Mouse (Mus musculus) kidney, adult 2 months (tissue): ENCODE data around the gene Fam107a. TPM values are rescaled to one million over a fixed set of nuclear protein-coding genes. Genes with fewer than 3 reads are reported as not detected.

Experiments used
- DNase-seq: peaks from one replicate; pipeline ENCODE4 v3.0.0; 2021
- H3K27ac ChIP-seq: fragments of 200-500 bp; 2 replicates; pipeline ENCODE4 v1.5.1; 2012; ENCODE audit warnings: low read depth, low read length, control low read depth, inconsistent platforms; ENCODE audit not compliant: insufficient read depth
- H3K27me3 ChIP-seq: fragments of 200-500 bp; replicated peaks from 2 replicates; pipeline ENCODE4 v1.6.1; 2012; ENCODE audit warnings: mild to moderate bottlenecking, moderate library complexity, low read length, inconsistent platforms; ENCODE audit not compliant: control insufficient read depth, insufficient read depth
- H3K36me3 ChIP-seq: fragments of 200-500 bp; 2 replicates; pipeline ENCODE4 v1.6.1; 2012; ENCODE audit warnings: mild to moderate bottlenecking, moderate library complexity, low read length, inconsistent platforms; ENCODE audit not compliant: control insufficient read depth, insufficient read depth
- H3K4me1 ChIP-seq: fragments of 200-500 bp; 2 replicates; pipeline ENCODE4 v1.6.1; 2011; ENCODE audit warnings: low read length; ENCODE audit not compliant: control insufficient read depth, insufficient read depth
- H3K4me3 ChIP-seq: fragments of 200-500 bp; 2 replicates; pipeline ENCODE4 v1.5.1; 2011; ENCODE audit warnings: mild to moderate bottlenecking, low read depth, low read length, control low read depth; ENCODE audit not compliant: insufficient read depth
- CTCF ChIP-seq: fragments of 200-500 bp; conservative IDR thresholded peaks from 2 replicates; pipeline ENCODE4 v1.5.1; 2011; ENCODE audit warnings: low read depth, mild to moderate bottlenecking, control low read depth, low read length, moderate library complexity, mixed read lengths; ENCODE audit not compliant: insufficient read depth, insufficient read length
- POLR2A ChIP-seq: fragments of 200-500 bp; IDR thresholded peaks from one replicate; pipeline ENCODE4 v1.6.1; 2011; ENCODE audit warnings: low read depth, low read length, control low read depth
- WGBS: fragments of 180-500 bp; shearing (Covaris S2); methylation state at CpG from one replicate; pipeline ENCODE4 v1.1.7; 2018; 5-methylcytosine and 5-hydroxymethylcytosine counted together
- polyA plus RNA-seq: library from polyadenylated mRNA; depleted of rRNA; stranded (reverse); fragments of >200 nt; gene quantifications from 2 replicates; pipeline ENCODE4 v1.2.3, GENCODE M21; 2012

Gene Fam107a
- polyA plus RNA-seq, 1 experiment = 119 TPM

- peak overlapping the region; percentile 53 for H3K4me3 ChIP-seq
- peak; percentile 49 for DNase-seq
- WGBS = 21% methylated on average over 23 of the region's 23 CpGs
- TF ChIP-seq POLR2A (no peak), CTCF (no peak)
- H3K4me1 ChIP-seq = peaks cover 11% of the 10 kb centered on the region; the same call in 1 of the 2 replicates
- no peaks in the 10 kb centered on the region for H3K36me3 ChIP-seq
- H3K27me3 ChIP-seq = no peaks in the 10 kb centered on the region
- peak overlapping the region; percentile 91 for H3K27ac ChIP-seq
These were observed 1.2 kb downstream of the Fam107a start for GRCm38 (mm10) chr14:8316366-8317193.

GRCm38 (mm10) chr14:8315169-8315568, 2.7 kb downstream of the Fam107a start:
- no peak for TF ChIP-seq CTCF
- TF ChIP-seq POLR2A = no peak
- DNase-seq = peak; percentile 55
- H3K36me3 ChIP-seq = no peaks in the 10 kb centered on the region
- peaks cover 13% of the 10 kb centered on the region; the same call in 1 of the 2 replicates for H3K4me1 ChIP-seq
- no peak overlapping the region for H3K4me3 ChIP-seq
- 55% methylated on average over 6 of the region's 6 CpGs for WGBS
- H3K27ac ChIP-seq = peak overlapping the region; percentile 94
- no peaks in the 10 kb centered on the region for H3K27me3 ChIP-seq

- 31% methylated on average over 3 of the region's 3 CpGs for WGBS
- Histone ChIP-seq H3K4me3 (no peak overlapping the region), H3K27me3 (no peaks in the 10 kb centered on the region), H3K4me1 (peaks cover 11% of the 10 kb centered on the region; the same call in 1 of the 2 replicates), H3K27ac (peak overlapping the region; percentile 94), H3K36me3 (no peaks in the 10 kb centered on the region)
- DNase-seq = peak; percentile 54
- TF ChIP-seq POLR2A (no peak), CTCF (peak; percentile 55)
These were observed 3.3 kb downstream of the Fam107a start for GRCm38 (mm10) chr14:8314536-8314935.

GRCm38 (mm10) chr14:8313877-8314276, 3.9 kb downstream of the Fam107a start:
- 42% methylated on average over 7 of the region's 7 CpGs for WGBS
- Histone ChIP-seq H3K27me3 (no peaks in the 10 kb centered on the region), H3K4me1 (peaks cover 11% of the 10 kb centered on the region; the same call in 1 of the 2 replicates), H3K27ac (no peak overlapping the region), H3K4me3 (no peak overlapping the region), H3K36me3 (no peaks in the 10 kb centered on the region)
- no peak for DNase-seq
- no peak for TF ChIP-seq POLR2A
- no peak for TF ChIP-seq CTCF

- H3K27me3 ChIP-seq = no peaks in the 10 kb centered on the region
- peak overlapping the region; percentile 39 for H3K27ac ChIP-seq
- peak overlapping the region; percentile 30; the same call in 1 of the 2 replicates for H3K4me3 ChIP-seq
- 47% methylated on average over 9 of the region's 9 CpGs for WGBS
- no peak for DNase-seq
- H3K36me3 ChIP-seq = no peaks in the 10 kb centered on the region
- no peak for TF ChIP-seq CTCF
- no peak for TF ChIP-seq POLR2A
- peaks cover 13% of the 10 kb centered on the region; the same call in 1 of the 2 replicates for H3K4me1 ChIP-seq
These were observed 8.1 kb downstream of the Fam107a start for GRCm38 (mm10) chr14:8309621-8310141.

- no peaks in the 10 kb centered on the region for H3K27me3 ChIP-seq
- WGBS = 88% methylated on average over 3 of the region's 3 CpGs
- no peak overlapping the region for H3K4me3 ChIP-seq
- H3K4me1 ChIP-seq = peaks cover 13% of the 10 kb centered on the region; the same call in 1 of the 2 replicates
- no peaks in the 10 kb centered on the region for H3K36me3 ChIP-seq
- TF ChIP-seq POLR2A (no peak), CTCF (peak; percentile 49)
- peak overlapping the region; percentile 41; the same call in 1 of the 2 replicates for H3K27ac ChIP-seq
- DNase-seq = peak; percentile 24
These were observed 9.2 kb downstream of the Fam107a start for GRCm38 (mm10) chr14:8308650-8309049.

GRCm38 (mm10) chr14:8306884-8307283, 10.9 kb downstream of the Fam107a start:
- TF ChIP-seq POLR2A (no peak), CTCF (no peak)
- Histone ChIP-seq H3K27ac (no peak overlapping the region), H3K4me1 (peaks cover 18% of the 10 kb centered on the region), H3K36me3 (no peaks in the 10 kb centered on the region), H3K27me3 (no peaks in the 10 kb centered on the region), H3K4me3 (no peak overlapping the region)
- WGBS = 71% methylated on average over 6 of the region's 6 CpGs
- no peak for DNase-seq
